Mouse (Mus musculus): ENCODE data around the gene Rad51b.
"Not testable (repeated sequence)": the region's sequence is repeated elsewhere in the genome, so short reads cannot be mapped to it uniquely, and the experiment has no call there.

Rad51b gene

DNA sequence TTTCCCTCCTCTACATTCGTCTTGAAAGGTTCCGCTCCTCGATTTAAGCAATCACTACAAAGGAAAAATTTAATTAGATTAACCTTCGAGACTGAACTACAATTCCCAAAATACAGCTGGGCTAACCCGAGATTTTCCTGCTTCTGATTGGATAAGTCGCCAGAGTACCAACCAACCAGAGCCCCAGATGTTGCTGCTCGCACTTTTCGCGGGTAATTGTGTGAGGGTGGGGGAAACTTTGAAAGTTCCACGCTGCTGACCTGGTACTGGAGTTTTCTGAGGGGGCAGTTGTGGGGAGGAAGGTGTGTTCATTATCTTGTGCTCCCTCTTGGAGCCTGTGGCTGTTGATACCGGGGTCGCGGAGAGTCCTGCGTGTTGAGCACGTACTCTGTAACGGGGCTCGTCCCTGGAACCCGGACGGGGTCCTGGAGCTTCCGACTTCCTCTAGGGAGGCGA lies at the start of gene Rad51b:
Gene Rad51b (plus strand): TSS at position 162 of the 456 bp plus-strand sequence.
- DNase-seq (ENCODE audit: low spot score in 2 of 2) = peak; percentile 72 to 77

DNA sequence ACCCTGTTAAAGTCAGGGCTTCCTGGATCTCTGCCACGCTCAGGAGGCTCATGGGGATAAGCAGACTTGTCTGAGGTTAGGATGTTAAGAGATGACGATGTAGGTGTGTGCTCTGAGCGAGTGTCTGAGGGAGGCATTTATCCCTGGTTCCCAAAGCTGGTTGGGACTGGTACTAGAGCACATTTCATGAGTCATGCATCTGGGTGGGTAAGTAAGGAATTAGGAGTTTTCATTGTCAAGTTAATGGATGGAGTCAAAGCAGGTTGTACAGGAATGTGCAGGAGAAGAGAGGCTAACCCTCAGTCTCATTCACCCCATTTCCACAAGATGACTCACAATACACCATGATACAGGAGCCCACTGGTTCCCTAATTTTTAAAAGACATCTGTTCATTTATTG lies 49.0 kb upstream of the Rad51b start:
- no peak for DNase-seq (ENCODE audit: low spot score in 2 of 2)

DNA sequence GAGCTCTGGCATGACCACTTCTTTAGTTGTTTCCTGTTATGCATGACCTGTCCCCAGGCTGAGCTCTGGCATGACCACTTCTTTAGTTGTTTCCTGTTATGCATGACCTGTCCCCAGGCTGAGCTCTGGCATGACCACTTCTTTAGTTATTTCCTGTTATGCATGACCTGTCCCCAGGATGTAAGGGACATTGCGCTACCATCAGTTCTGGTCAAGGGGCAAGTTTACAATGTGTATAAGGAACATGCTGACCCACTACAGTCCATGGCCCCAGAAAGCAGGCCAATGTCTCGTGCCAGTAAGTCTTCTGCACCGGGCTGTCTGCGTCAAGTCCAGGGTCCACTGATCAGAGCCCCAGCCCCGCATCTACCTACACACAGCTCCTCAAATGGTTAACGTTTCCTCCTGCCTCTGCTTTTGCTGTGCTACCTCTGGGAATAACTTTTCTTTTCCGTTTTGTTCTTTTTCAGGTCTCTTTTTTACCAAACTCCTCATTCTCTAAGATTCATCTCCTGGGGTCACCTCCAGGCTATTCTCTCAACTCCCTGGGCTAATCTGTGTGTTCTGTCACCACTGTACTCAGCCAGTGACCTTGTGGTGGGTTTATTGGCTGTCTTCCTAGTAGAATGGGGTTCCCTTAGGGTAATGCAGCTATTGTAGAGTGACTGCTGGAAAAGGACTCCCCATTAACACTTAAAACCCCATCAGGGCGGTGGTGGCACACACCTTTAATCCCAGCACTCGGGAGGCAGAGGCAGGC lies 43.6 kb upstream of the Rad51b start:
- DNase-seq (ENCODE audit: low spot score in 2 of 2) = no peak

DNA sequence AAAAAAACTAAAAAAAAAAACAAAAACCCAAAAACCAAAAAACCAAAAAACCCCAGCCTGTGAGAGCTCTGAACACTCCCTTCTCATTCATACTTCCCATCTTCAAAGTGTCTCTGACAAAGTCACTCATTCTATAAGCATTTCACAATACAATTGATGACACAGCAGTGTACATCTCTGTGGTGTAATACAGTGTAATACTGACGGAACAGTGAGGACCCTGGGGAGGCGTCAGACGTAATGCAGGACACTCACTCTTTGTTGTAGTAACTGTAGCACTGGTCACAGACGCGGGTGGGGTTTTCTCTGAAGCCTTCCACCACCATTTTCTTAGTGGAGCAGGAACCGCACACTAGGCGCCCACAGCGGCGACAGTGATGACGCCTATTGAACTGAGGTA lies 42.1 kb upstream of the Rad51b start:
- no peak for DNase-seq (ENCODE audit: low spot score in 2 of 2)

DNA sequence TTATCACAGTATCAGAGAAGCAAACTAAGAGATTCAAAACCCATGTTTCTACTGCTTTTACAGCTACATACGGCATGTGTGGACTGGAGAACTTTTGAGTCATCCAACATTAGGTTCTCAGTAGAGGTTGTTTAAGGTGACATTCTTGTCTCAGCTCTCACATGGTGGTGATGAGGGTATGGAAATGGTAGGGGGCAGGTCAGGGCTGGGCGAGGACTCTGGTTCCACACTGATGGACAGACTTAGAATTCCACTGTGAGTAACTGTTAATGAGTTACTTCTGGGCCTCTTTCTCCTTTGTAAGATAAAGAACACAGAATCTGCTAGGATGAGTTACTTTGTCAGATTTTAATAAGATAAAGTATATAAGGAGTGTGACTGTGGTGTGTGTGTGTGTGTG lies 36.9 kb upstream of the Rad51b start:
- no peak for DNase-seq (ENCODE audit: low spot score in 2 of 2)

DNA sequence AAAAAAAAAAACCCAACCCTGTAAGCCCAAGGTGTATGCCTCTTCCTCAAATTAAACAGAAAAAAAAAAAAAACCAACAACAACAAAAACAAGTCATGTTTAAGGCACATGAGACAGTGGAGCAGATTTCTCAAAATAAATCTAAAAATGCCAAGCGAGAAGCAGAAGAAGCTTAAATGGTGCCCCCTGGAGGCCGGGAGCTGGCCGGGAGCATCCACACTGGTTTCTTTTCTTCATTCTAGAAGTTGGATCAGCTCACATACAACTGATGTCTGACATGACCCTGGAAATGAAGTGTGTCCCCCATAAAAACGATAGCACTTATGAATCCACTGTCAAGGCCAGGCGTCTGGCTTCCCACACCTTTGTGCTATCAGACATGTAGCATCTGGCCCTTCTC lies 36.0 kb upstream of the Rad51b start:
- peak; percentile 40 to 41 for DNase-seq (ENCODE audit: low spot score in 2 of 2)

DNA sequence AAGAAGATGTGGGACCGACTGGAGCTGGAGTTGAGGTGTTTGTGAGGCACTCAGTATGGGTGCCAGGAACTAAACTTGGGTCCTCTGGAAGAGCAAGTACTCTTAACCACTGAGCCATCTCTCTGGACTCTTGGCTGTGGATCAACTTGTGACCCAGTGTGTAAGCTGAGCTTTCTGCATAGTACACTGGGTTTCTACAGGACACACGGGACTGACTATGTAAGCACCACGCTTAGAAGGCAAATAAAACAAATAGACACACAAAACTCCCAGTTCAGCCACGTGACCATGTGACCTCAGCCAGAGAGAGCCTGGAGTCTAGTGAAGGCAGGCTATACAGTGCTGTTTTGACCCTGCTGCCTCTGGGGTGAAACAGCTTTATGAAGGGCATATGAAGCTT lies 24.5 kb upstream of the Rad51b start:
- no peak for DNase-seq (ENCODE audit: low spot score in 2 of 2)

DNA sequence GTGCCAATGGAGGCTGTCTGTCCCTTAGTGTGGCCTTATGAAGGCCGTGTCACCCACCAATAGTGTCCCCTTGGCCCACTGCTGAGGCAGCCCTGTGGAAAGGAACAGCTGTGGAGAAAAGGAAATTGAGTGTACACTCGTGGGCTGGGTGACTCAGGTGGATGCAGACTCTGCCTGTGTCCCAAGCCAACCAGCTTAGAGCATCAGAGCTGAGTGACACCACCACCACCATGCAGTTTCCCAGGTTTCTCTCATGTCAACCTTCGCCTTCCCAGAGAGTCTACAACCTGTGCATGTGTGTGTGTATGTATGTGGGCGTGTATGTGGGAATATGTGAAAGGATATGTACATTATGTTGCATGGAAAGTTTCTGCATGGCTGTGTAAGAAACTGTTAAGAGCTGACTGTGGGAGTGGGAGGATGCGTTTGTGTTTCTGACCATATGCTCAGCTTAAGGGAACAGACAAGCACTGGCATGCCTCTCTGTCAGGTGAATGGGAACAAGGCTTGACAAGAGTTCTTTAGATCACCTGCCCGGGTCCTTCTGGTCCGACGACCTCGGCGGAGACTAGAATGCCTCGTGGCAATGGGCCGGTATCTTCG lies 17.5 kb upstream of the Rad51b start:
- peak; percentile 17 for DNase-seq (ENCODE audit: low spot score in 2 of 2)

DNA sequence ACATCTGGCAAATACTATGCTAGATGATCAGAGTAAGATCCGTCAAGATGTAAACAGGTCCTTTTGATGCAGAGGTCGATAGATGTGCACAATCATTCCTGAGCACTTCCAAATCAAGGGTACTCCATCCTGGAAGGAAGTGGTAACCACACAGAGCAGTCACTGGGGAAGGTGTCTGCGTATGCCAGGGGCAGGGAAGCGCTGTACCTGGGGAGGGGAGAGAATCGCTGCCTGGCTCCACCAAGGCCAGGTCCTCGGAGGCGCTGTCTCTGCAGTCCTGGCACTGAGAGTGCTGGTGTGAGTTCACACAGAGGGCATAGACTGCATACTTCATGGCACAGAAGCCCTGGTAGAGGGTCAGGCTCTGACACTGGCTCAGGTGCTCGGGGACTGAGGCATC lies 14.5 kb upstream of the Rad51b start:
- no peak for DNase-seq (ENCODE audit: low spot score in 2 of 2)

DNA sequence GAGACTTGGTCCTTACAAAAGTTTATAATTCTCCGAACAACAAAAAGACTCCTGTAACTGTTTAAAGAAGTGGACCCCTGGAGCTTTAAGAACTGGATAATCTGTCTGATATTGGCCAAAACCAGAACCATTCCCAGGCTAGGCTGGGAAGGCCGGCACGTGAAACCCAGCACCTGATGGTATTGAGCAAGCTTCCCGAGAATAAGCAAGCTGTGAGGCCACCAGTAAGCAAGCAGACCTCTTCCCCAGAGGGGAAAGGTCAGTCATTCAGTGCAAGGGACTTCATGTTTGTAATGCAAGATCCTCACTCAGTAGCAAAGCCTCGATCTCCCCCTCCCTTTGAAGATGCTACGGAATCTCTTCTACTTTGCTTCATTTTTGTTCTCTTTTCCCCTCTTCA lies 4.2 kb upstream of the Rad51b start:
- no peak for DNase-seq (ENCODE audit: low spot score in 2 of 2)

DNA sequence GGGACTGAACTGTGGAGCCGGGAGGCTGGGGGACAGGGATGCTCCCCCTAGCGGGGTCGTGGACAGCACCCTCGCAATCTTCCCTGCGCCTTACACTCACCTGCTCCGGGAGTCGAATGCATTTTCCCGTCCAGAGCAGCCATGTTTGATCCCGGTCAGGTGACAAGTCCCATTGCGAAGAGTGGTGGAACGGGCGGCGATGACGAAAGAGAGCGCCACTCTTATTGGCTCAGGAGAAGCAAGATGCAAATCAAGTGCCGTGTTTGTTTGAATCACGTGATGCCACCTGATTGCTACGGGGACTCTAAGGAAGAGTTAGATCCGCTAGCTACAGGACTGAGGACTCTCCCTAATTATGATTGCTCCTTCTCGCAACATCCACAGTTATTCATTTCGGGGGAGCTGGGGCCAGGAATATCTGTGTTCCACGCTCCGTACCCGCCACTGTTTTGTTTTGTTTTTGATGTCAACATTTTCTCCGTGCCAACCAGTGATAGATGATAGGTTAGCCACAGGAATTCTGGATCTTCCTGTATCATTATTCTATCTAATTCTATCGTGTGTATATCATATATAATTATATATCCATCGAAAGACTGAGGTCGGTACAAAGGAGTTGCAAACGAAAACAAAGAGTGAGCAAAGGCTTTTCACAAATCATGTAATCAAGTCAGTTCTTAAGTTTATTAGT lies 811 bp upstream of the Rad51b start, which contains the start of gene Zfyve26:
Gene Zfyve26 (minus strand): TSS at position 179 of the 691 bp plus-strand sequence.
- peak; percentile 97 for DNase-seq (ENCODE audit: low spot score in 2 of 2)

DNA sequence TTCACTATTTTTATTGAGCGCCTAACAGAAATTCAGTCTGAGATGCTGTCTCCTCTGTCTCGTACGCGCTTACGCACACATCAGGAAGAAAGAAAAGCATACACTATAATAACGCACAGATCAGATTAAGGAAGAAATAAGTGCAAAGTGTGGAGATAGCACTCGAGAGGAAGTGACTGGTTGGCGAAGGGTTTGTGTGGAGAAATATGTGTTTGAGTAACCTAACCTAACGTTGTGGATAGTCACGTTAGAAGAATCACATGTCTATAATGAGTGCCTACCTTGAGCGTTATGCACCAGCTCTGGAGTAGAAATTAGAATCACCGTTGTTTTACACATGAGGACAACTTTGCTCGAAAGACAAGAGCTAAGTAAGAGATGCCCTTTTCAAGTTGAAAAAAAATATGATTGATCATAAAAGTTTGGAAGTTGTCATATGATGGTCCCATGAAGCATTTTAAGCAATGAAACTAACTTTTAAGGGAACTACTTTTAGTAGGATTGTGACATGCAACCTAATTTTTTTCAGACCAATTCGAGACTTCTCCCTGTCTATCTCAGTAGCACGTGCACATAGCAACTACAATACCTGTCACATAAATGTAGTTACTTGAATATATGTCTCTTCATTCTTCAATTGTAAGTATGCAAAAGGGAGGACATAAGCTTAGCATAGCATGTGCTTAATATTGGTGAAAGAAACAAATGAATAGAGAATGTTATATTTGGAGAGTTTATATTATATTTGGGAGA lies 978 bp downstream of the Rad51b start:
- DNase-seq (ENCODE audit: low spot score in 2 of 2) = no peak

DNA sequence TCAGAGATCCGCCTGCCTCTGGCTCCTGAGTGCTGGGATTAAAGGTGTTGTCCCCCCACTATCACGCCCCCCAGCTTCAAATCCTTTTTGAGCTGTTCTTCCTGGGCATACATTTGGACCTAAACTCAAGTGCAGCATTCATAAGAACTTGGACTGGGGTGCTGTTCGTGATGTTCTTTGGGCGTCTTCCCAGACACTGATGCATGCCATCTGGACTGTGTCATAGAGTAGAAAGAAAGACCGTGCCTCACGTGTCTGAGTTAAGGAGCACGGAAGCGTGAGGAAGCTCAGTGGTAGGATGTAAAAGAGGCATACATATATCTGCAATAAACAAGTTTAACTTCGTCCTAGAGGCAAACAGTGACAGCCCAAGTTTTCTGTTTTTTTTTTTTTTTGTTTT lies 4.7 kb downstream of the Rad51b start:
- DNase-seq (ENCODE audit: low spot score in 2 of 2) = peak; percentile 36 to 44

DNA sequence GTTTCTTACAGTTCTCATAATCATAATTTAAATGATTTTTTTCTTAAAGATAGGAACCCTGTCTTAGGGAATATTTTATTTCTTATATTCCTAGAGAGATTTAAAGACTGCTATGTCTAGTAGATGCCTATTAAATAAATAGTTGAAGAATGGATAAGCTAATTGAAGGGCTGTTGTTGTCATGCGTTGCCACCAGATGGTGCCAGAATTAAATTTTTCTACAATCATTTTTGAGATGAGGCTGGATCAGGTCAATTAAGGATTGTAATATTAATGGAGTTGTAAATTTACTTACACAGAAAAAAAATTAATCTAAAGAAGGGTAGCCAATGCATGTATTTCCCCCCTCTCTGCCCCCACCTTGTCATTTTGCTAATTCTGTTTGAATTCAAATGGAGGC lies 8.0 kb downstream of the Rad51b start:
- peak in 1 of 2 experiments; percentile 20 for DNase-seq (ENCODE audit: low spot score in 2 of 2)

DNA sequence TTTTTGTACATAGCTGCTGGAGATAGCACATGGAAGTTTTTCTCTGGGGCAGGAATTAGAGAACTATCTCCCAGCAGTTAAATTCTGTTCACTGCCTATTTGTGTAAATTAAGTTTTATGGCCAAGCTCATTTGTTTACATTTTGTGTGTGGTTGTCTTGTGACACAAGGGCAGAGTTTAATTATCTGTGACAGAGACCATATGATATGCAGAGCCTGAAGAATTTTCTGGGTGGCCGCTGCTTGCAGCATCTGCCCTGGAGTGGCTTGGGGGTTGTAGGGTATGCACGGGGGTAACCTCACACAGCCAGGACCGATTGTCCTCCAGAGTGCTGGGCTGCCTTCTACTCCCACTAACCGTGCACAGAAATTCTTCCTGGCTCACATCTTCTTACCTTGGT lies 8.9 kb downstream of the Rad51b start:
- no peak for DNase-seq (ENCODE audit: low spot score in 2 of 2)

DNA sequence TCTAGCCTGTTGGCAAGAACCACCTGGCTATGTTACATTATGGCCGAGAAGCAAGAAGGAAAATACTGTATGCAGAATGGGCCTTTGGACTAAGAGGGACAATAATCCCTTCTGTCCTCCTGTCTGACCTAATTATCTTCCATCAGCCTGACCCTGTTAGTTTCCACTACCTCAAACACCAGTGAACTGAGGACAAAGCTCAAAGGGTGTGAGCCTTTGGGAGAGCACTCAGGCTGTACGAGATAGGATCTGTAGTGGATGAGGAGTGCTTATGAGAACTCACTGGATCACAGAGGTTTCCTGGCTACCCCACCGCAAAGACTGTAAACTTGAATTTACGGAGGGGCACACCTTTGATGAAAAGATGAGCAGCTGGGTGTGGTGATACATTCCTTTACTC lies 16.6 kb downstream of the Rad51b start:
- no peak for DNase-seq (ENCODE audit: low spot score in 2 of 2)

DNA sequence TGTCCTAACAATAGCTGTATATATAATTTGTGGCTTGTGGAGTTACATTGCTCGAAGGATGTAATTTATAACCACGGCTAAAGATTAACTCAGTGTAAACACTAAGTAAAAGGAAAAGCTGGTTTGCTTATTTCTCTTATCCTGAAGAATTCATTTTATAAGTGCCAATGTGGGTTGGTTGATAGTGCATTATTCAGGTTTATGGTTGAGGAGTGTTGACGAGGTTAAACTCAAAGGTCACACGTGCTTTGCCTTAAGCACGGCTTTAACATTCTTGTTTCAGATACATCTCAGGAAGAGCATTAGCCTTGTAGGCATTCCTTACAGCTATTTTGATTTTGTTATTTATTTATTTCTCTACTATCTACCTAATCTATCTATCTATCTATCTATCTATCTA lies 20.3 kb downstream of the Rad51b start:
- DNase-seq (ENCODE audit: low spot score in 2 of 2) = no peak

DNA sequence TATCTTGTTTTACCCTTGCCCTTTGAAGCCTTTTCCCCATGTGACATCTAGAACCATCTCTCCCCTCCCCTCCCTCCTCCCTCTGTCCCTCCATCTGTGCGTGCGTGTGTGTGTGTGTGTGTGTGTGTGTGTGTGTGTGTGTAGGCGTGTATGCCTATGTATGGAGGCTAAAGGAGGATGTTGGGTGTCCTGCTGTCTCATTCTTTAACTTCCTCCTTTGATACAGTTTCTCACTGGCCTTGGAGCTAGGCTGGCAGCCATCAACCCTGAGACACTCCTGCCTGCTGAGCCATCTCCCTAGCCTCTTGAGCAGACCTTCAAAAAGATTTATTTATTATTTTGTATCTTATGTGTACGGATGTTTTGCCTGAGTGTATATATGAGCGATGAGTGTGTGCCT lies 23.8 kb downstream of the Rad51b start:
- no peak for DNase-seq (ENCODE audit: low spot score in 2 of 2)

DNA sequence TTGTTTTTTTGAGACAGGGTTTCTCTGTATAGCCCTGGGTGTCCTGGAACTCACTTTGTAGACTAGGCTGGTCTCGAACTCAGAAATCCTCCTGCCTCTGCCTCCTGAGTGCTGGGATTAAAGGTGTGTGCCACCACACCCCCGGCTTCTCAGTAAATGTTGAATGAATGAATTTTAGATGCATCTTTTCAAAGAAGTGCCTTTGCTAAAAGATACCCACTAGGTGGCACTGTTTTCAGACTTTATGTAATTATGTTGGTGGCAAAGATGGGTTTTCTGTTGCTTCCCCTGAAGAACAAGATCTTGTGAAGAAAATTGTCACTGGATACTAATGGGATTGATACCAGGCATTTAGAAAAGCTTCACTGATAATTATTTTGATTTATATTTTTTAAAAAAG lies 25.5 kb downstream of the Rad51b start:
- not testable (repeated sequence) for DNase-seq (ENCODE audit: low spot score in 2 of 2)

DNA sequence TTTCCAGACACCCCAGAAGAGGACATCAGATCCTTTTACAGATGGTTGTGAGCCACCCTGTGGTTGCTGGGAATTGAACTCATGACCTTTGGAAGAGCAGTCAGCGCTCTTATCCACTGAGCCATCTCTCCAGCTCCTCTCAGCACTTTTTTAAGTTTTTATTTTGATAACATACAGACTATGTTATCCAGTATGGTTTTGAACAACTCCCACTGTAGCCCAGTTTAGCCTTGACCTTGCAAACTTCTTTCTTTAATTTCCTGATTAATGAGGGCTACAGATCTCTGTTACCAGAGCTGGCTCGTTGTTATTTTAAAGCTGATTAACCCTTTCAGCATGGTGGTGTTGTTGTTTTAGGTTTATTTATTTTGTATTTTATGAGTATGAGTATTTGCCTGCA lies 29.2 kb downstream of the Rad51b start:
- no peak for DNase-seq (ENCODE audit: low spot score in 2 of 2)

DNA sequence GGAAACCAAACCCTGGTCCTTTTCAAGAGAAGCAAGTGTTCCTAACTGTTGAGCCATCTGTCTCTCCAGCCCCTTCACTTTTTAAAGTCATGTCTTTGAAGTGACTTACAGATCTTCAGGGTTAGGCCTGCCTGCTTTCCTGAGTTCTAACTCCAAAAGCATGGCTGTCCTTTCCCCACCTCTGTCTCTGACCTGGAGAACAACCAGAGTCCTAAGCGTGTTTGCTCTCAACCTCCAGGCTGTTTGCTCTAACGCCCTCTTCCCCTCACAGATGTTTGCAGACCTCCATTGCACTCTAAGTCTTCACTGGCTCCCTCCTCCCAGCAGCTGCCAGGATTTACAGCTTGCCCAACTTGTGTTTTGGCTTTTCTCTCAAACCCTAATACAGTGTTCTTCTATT lies 29.7 kb downstream of the Rad51b start:
- DNase-seq (ENCODE audit: low spot score in 2 of 2) = no peak

DNA sequence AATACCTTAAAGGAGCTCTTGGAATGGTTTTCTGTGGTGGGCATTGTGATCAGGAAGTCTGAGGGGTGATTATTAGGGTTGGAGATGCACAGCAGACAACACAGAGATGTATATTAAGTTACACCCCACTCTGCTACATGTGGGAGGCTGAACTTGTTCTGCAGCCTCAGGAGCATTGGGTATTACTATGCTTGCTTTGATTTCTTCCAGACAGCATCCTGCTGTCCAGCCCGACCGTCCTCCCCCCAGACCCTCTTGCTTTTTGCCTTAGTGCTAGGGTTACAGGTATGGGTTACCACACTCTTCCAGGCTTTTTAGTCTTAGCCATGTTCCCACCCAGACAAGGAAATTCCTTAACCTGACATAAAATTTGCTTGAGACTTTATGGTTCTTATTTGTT lies 30.8 kb downstream of the Rad51b start:
- DNase-seq (ENCODE audit: low spot score in 2 of 2) = no peak
